Mouse (Mus musculus) frontal cortex, postnatal 36 days (tissue): Measurements from ENCODE around the gene Ccdc124.

ENCODE experiments used
- DNase-seq, 2 experiments: peaks; one replicate each; pipeline ENCODE4 v3.0.0; 2022; ENCODE audit warnings: low spot score in 2 of 2

Ccdc124 gene

DNA sequence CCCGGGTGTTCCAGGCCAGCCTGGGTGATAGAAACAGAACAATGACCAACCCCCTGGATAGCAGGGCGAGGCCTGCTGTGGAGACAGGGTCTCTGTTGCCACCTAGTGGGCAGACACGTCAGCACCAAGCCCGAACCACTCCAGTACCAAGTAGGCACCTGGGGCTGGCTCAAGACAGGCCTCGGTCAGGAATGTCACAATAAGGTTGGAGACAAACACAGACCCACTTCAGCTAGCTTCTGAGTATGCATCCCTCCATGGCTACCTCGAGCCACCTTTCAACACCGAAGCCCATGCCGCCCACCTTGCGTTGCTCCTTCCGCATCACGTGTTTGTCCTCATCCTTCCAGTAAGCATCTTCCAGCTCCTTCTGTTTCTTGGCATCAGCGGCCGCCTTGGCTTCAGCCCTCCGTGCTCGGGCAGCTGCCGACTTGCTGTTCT lies 4.1 kb downstream of the Ccdc124 start:
- peak; percentile 74 to 79 for DNase-seq

- DNase-seq = no peak
Measured at GRCm38 (mm10) chr8:70869199-70869571, 4.5 kb downstream of the Ccdc124 start.

DNA sequence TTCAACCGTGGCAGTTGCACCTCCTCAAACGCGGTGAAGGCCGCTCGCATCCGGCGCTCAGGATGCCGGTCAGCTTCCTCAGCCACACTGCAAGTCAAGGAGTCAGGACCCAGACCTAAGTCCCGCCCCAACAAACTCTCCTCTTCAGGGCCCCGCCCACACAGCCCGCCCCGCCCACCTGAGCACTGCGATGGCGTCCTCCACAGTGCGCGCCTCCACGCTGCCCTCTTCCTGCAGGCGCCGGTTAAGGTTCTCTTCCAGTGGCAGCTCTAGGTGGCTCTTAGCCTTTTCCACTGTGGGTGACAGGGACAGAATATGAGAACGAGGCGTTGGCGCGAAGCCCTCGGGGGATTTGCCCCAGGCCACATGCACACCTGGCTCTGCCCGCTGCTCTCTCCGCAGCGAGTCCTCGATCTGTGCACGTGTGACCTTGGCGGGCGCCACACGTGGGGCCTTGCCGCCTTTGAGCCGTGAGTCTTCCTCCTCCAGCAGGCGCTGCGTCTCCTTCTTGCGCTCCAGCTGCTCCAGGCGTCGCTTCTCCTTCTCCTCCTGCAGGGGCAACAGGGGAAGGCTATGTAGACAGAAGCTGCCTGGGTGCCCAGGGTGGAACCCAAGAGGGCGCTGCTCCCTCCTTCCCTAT lies 5.1 kb downstream of the Ccdc124 start:
- no peak for DNase-seq

- DNase-seq = no peak
Measured at GRCm38 (mm10) chr8:70866566-70866965, 7.2 kb downstream of the Ccdc124 start.

GRCm38 (mm10) chr8:70866001-70866520 lies 7.7 kb downstream of the Ccdc124 start:
- DNase-seq = no peak

DNA sequence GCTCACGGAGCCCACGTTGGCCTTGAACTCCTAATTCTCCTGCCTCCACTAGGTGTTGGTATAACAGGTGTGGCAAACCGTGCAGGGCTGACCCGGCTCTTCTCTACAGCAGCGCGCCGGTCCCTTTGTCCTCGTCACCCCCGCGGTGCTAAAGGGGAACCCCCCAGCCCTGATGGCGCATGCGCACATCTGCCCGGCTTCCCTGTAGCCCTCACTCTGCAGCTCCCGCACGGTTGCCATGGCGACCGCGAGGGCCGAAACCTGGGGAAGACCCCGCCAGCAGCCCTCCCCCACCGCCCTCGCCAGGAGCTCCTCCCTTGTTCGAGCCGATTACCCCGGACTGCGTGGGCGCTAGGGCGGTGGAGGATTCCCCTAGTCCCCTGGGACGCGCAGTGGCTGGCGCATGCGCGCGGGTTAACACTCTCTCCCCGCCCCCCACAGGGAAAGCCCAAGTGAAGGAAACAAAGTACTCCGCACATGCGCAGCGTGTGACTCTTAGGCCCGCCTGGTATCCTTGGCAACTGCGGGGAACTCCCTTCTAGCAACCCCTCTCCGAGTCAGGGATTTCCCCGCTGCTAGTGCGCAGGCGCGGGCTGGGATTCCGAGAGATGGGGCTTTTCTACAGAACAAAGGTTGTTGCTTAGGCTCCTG lies 8.3 kb downstream of the Ccdc124 start:
- peak; percentile 100 for DNase-seq

GRCm38 (mm10) chr8:70864712-70865221 lies 9.0 kb downstream of the Ccdc124 start:
- DNase-seq = no peak

DNA sequence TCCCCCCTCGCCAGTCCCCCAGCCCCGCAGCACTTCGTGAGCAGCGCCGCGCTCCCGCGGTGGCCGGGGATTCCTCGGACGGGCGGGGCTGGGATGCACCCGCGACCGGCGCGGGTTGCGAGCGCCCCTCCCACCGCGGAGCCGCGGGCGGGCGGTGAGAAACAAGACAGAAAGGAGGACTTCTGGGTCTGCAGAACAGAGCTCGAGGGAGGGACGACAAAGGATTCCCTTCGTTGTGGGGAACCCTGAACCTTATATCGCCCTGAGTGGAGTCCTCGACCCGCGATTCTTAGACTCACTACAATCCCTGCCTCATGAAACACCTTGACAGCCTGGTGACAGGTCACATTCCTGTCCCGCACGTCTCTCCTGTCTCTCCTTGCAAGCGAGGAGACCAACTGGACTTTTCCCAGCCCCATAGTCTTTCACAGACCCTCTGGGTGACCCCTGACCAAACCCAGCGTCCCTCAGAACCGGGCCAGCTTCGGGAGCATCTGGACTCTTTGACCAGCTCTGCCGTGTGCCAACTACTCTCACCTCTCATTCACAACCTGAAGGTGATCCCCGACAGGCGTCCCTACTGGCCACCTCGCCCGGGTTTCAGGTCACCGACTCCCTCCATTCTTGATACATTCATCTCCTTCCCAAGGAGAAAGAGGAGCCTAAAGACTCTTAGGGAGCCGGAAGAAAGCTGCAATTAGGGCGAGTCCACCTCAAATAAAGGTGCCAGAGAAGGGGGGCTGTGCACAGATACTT lies 9.6 kb downstream of the Ccdc124 start:
- DNase-seq = no peak

- DNase-seq = no peak
Measured at GRCm38 (mm10) chr8:70862824-70863641, 10.7 kb downstream of the Ccdc124 start, which contains the start of gene Kcnn1. Gene Kcnn1 (minus strand): TSS chr8:70863258.

DNA sequence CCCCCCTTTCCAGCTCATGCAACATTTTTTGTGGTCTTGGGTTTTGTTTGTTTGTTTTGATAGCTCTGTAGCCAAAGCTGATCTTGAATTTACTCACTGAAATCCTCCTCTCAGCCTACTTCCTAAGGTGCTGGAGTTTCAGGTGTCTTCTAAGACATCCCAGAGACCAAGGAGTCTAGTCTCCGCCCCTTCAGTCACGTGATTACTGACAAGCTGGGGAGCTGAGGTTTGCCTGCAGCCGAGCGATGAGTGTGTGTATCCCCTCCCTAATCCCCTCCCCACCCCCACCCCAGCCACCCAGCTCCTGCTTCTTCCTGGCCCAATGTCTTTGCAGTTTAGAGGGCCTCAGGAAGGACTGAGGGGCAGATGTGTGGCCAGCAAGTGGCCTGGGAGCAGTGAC lies 16.2 kb downstream of the Ccdc124 start:
- no peak for DNase-seq

DNA sequence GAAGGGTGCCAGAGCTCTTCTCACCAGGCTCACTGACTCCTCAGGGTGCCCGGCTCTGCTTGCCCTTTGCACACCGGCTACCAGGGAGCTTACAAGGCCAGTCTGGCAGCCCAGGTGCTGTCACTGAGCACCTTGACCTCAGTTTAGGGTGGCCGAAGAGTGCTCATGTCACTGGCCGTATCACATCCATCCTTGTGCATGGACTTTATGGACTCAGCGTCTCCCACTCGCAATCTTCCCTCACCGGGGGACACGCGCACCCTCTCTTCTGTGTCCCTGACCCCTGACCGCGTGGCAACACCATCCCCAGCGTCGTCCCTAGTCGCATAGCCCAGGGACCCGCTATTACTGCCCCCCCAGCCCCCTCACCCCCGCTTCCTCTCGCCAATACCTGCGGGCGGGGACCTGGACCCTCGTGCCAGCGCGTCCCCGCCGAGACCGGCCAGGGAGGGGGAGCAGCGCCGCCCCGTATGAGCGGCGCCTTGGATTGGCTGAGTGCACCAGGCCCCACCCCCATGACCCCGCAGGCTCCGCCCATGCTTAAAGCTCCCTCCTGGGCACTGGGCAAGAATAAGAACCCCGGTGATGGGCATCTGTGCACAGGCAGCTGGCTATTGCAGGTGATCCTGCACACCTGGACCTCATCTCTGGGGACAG lies 17.1 kb downstream of the Ccdc124 start:
- DNase-seq = peak; percentile 68 to 81

- DNase-seq = no peak
Measured at GRCm38 (mm10) chr8:70856028-70856427, 17.7 kb downstream of the Ccdc124 start.

- no peak for DNase-seq
Measured at GRCm38 (mm10) chr8:70853863-70854262, 19.9 kb downstream of the Ccdc124 start.

DNA sequence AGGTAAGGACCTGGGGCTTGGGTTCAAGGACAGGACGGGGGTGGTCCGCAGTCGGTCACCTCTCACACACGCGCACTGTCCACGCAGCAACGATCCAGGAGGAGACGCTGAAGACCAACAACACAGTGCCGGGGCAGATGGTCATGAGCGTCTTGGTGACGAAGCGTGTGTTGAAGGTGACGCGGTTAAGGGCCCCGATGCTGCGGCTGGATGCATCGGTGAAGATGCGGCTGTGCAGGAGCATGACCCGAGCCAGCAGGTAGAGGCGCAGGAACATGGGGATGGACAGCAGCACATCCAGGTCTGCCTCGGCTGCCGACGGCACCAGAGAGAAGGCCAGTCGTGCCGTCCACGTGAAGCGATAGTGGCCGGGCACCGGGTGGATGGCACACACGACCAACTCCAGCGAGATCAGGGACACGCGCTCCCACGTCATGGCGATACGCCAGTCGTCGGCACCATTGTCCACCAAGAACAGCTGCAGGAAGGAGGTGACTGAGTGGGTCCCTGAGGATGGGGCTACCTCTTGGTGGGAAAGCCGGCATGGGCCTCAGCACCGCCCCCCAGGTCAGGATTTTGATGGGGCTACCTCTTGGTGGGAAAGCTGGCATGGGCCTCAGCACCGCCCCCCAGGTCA lies 21.0 kb downstream of the Ccdc124 start:
- DNase-seq = no peak

DNA sequence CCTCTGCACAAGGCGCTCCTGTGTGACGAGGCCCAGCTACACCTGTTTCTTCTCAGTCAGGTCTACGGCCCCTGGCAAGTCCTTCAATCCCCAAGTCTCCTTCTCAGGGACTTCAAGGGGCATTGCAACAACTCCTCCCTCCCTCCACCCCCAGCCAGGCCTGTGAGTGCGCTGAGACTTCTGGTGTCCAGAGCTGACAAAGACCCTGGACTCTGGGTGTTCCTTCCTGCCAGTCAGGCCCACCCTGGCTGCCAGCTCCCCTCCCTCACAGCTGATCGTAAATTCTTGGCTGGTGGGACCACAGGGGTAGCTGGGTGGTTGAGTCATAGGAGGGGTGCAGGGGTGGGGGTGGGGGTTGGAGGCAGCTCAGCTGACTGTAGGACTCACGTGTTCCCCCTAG lies 21.9 kb downstream of the Ccdc124 start:
- DNase-seq = no peak

DNA sequence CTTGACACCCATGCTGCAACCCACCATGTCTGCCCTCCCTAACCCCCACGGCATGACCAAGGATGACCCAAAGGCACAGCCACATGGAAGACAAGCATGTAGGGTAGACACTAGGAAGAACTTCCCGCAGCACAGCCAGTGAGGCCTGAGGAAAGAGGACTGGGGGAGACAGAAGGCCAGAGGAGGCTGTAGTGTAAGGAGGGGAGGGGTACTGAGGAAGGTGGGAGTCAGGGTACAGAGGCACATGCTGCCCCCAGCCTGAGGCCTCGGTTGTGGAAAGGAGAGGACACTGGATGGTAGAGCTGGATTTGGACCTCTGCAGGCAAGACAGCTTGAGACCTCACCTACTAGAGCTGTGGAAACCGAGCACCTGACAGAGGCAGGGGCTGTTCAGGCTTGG lies 22.8 kb downstream of the Ccdc124 start:
- no peak for DNase-seq

GRCm38 (mm10) chr8:70850132-70850845 lies 23.4 kb downstream of the Ccdc124 start:
- no peak for DNase-seq

DNA sequence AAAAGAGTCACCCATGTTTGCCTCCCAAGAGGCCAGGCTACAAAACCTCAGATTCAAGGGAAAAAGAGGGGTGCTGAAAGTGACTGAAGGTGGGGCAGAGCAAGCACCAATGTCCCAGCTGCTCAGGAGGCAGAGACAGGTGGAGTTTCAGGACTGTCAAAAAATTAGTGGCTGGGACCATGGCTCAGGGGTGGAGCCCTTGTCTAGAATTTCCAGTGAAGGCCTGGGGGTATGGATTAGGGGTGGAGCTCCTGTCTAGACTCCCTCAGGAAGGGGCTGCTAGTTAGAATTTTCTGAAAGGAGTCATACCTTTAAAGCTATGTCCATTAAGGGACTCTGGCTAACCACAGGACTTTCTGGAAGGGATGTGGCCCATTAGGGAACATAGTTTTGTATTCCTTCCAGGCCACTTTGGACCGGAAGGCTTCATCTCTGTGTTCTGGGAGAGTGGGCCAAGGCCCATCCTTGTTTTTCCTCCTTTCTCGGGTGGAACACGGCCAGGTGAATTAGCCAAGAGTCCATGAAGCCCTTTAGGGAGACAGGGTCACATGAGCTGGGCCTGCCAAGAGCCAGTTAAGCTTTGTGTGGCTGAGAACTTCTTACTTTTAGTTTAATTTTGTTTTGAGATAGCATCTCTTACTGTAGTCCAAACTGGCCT lies 24.3 kb downstream of the Ccdc124 start:
- DNase-seq = no peak
